Mouse (Mus musculus) G1E (cell line): ENCODE data around the gene Kif2a. TPM values are rescaled to one million over a fixed set of nuclear protein-coding genes. Genes with fewer than 3 reads are reported as not detected.
A peak's percentile ranks its signal among the peaks of the same experiment; 100 is the strongest.

Source experiments
- ATAC-seq: 2 replicates; pipeline ENCODE4 v1.8.0; 2016; ENCODE audit warnings: mild to moderate bottlenecking; ENCODE audit not compliant: insufficient number of reproducible peaks, poor library complexity, low FRiP score, severe bottlenecking; ENCODE audit errors: extremely low read depth
- DNase-seq: peaks from one replicate; pipeline ENCODE4 v3.0.0; 2012; ENCODE audit warnings: low spot score
- H3K27me3 ChIP-seq: 2 replicates; pipeline ENCODE4 v1.6.1; 2012; ENCODE audit warnings: mild to moderate bottlenecking, low read length, inconsistent platforms; ENCODE audit not compliant: insufficient read depth
- H3K36me3 ChIP-seq: replicated peaks from 2 replicates; pipeline ENCODE3; 2012; ENCODE audit warnings: mild to moderate bottlenecking, inconsistent platforms
- H3K4me1 ChIP-seq: 2 replicates; pipeline ENCODE4 v1.6.1; 2012; ENCODE audit warnings: low read depth, low read length, inconsistent platforms, mixed read lengths; ENCODE audit not compliant: insufficient read depth
- H3K4me3 ChIP-seq: 2 replicates; pipeline ENCODE4 v1.5.1; 2012; ENCODE audit warnings: low read depth, mild to moderate bottlenecking, inconsistent platforms, low read length, moderate library complexity, mixed read lengths
- H3K9me3 ChIP-seq: replicated peaks from 2 replicates; pipeline ENCODE4 v1.6.1; 2012; ENCODE audit warnings: inconsistent platforms
- CTCF ChIP-seq: IDR thresholded peaks from 2 replicates; pipeline ENCODE4 v1.5.1; 2012; ENCODE audit warnings: low read depth, low read length, inconsistent platforms, mixed read lengths
- GATA1 ChIP-seq: IDR thresholded peaks from 2 replicates; pipeline ENCODE4 v1.6.1; 2012; ENCODE audit warnings: borderline replicate concordance, low read length, inconsistent platforms, mixed read lengths
- GATA2 ChIP-seq: IDR thresholded peaks from 2 replicates; pipeline ENCODE4 v1.6.1; 2012; ENCODE audit warnings: low read depth, low read length, inconsistent platforms, borderline replicate concordance
- POLR2AphosphoS5 ChIP-seq: IDR thresholded peaks from 2 replicates; pipeline ENCODE4 v1.6.1; 2012; ENCODE audit warnings: low read depth, low read length, inconsistent platforms; ENCODE audit not compliant: insufficient replicate concordance
- TAL1 ChIP-seq: conservative IDR thresholded peaks from 2 replicates; pipeline ENCODE4 v1.6.1; 2012; ENCODE audit warnings: low read depth, low read length, inconsistent platforms, mixed read lengths
- polyA plus RNA-seq: library from polyadenylated mRNA; stranded (reverse); fragments of >175 nt; gene quantifications from 2 replicates; pipeline ENCODE4 v1.2.3, GENCODE M21; 2012
- total RNA-seq, 2 experiments: library from RNA; stranded (forward) in 1 of 2; stranded (reverse) in 1 of 2; fragments of 200-1000 nt in 1 of 2; fragments of >200 nt in 1 of 2; fragmentation: Nextera tagmentation in 1 of 2; gene quantifications; 2 replicates each; pipeline ENCODE4 v1.2.3; 2014 to 2017

Gene Kif2a
- total RNA-seq (2014; fragmentation: Nextera tagmentation) (167 and 186 TPM in 2 replicates), total RNA-seq (2017) (36.8 and 40.2 TPM in 2 replicates), polyA plus RNA-seq (31.7 and 34.2 TPM in 2 replicates)

DNA sequence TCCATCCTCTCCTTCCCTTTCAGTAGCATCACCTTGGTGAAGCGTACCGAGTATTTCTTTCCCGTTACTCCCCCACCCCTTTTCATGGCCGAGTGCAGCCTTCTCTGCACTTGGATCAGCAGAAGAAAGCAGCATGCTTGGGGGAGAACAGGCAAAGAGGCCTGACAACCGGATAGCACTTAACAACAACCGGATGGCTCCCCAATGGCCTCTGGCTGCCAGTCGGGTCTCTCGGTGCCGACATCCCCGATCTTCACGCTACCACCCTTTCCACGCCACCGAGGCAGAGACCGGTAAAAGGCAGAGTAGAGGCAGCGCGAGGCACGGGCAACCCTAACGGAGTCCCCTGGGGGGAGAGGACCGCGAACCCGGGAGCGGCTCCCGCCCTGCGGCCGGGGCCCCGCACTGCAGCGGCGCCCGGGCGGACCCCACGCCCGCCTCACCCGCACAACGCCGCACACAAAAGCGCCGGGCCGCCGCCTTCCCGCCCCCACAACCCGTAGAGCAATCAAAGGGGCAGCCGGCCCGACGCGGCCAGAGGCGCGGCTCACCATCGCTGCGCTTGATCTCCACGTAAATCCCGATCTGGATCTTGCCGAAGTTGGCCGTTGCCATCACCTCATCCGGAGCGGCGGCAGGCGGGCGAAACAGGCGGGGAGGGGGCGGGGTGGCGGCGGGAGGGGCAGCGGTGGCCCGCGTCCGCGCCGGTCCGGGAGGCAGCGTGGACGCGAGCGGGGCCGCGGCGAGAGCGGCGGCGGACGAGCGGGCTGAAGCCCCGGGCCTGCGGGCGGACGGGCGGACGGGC lies at the start of gene Kif2a:
TSS of gene Kif2a (minus strand) at position 666 of the 805 bp plus-strand sequence.
- TF ChIP-seq CTCF, result no peak
- TF ChIP-seq GATA1, result no peak
- no peak for TF ChIP-seq TAL1
- peak; percentile 32 for DNase-seq
- H3K4me1 ChIP-seq, result peaks cover 60% of the 10 kb centered on the region
- H3K36me3 ChIP-seq, result peaks cover 22% of the 10 kb centered on the region
- peak within 1 kb of the TSS; percentile 94 for H3K4me3 ChIP-seq
- 0 out of 2 replicates have a peak, but pooled peaks have one; percentile 15 for ATAC-seq
- no peaks in the 10 kb centered on the region for H3K27me3 ChIP-seq
- H3K9me3 ChIP-seq, result peaks cover 6% of the 10 kb centered on the region

DNA sequence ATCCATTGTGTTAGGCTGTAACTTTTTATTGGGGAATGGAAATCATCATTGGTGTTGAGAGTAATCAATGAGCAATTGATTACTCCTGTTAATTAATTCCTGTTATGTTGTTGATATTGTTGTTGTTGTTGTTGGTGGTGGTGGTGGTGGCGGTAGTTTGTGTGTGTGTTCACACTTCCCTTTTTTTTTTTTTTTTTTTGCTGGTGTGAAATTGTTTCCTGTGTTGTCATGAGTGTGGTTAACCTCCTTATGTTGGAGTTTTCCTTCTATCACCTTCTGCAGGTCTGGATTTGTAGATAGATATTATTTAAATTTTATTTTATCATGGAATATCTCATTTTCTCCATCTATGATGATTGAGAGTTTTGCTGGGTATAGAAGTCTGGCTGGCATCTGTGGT lies 47.1 kb upstream of the Kif2a start:
- TF ChIP-seq POLR2AphosphoS5 (no peak), GATA1 (no peak), CTCF (no peak), GATA2 (no peak), TAL1 (no peak)
- DNase-seq (no peak), ATAC-seq (no peak)
- no peaks in the 10 kb centered on the region for H3K27me3 ChIP-seq
- no peak overlapping the region for H3K4me3 ChIP-seq
- peaks cover 53% of the 10 kb centered on the region for H3K4me1 ChIP-seq
- H3K36me3 ChIP-seq, result peaks cover 6% of the 10 kb centered on the region
- H3K9me3 ChIP-seq, result 0 out of 2 replicates have a peak, but pooled peaks cover 3% of the 10 kb centered on the region

DNA sequence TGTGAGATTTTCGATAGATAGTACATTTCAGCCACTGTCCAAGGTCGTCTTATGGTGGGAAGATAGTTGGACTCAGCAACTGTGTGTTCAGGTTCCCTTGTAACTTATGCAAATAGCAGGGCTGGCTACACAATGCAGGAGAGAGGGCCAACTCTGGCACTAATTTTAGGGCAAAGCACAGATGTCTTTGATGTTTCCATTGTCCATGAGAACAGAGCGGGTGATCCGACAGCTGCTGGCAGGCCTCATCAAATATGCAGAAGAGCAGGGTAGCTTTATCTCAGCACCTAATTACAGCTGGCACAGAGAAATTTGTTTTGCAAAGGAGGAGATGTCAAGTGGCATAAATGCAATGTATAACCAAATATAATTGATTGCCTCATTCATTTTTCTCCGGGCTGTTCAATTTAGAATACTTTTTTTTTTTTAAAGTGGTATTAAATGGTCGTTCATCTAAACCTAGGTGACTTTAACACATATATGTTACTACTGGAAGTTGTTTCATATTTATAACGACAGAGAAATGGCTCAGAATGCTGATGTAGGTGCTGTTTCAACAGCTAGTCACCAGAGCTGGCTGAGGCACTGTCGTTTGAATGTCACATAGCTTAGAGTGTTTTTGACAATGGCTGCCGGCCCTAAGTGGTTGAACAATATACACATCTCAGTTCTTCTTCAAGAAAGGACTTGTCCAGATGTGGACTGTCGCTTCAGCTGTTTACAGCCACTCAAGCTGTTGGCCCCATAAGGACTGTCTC lies 43.4 kb upstream of the Kif2a start:
- TF ChIP-seq GATA2 (no peak), POLR2AphosphoS5 (no peak), GATA1 (no peak), CTCF (no peak), TAL1 (no peak)
- ATAC-seq (no peak), DNase-seq (no peak)
- Histone ChIP-seq H3K4me3 (peak overlapping the region; percentile 47; the same call in 1 of the 2 replicates), H3K4me1 (peaks cover 40% of the 10 kb centered on the region), H3K9me3 (no peaks in the 10 kb centered on the region), H3K27me3 (no peaks in the 10 kb centered on the region), H3K36me3 (no peaks in the 10 kb centered on the region)

DNA sequence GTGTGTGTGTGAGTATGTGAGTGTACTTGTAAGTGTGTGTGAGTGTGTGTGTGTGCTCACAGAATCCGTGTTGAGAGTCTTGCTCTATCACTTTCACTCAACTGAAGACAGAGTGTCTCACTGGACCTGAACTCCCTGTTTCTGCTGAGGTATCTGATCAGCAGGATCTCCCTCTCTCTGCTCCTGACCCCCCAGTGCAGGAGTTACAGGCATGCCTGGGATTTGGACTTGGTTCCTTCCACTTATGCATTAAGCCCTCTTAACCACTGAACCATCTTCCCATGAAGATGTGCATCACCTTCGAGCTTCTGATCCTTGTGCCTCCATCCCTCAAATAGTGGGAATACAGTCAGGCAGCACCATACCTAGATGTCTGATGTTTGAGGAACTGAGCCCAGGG lies 42.3 kb upstream of the Kif2a start:
- no peak for DNase-seq
- no peaks in the 10 kb centered on the region for H3K9me3 ChIP-seq
- no peaks in the 10 kb centered on the region for H3K27me3 ChIP-seq
- TF ChIP-seq TAL1 (no peak), CTCF (no peak), POLR2AphosphoS5 (no peak), GATA1 (no peak), GATA2 (no peak)
- H3K36me3 ChIP-seq, result no peaks in the 10 kb centered on the region
- ATAC-seq, result no peak
- H3K4me1 ChIP-seq, result peaks cover 48% of the 10 kb centered on the region
- peak overlapping the region; percentile 64 for H3K4me3 ChIP-seq

DNA sequence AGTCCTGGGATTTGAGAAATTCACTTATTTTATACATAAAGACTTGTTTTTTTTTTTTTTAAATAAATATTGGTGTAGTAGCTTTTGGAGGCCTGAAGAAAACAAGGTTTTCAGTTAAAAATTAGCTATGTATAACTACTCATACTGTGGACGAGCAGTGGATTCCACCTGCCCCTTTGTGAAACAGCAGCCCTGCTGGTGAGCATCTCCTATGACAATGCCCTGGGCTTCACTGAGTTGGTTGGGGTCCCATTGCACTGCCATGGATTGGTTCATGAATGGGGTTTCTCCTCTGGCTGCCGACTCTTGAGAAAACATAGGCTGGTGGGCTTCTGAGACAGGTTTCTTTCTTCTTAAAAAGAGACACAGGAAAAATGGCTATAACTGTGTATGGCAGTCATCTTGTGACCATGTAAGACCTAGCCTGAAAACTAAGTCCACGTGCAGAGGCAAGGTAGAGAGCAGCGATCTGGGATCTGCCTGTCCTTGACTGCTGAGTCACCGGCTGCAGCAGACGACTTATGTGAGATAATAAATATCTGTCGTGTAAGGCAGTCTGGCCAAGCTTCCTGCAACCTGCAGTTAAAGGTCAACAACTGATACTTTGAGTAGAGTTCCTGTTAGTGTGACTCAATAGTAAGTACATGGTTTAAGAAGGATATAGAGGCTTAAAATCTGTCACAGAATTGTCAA lies 41.3 kb upstream of the Kif2a start:
- peak; percentile 43 for DNase-seq

DNA sequence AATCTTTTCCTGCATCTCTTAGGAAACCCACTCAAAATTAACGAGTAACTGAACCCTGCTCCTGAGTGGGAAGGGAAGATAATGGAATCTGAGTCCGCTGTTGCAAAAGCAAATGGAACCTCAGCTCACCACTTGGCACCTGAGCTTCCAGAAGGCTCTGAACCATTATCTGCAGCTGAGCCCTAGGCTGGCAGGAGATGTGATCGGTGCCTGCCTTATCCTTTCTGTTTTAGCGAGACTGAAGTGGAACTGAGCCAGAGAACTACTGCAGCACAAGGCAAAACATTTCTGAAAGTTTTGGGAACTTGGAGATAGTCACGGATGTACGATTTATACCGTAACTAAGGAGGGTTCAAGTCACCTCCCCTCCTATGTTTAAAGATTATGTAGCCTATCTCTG lies 38.2 kb upstream of the Kif2a start:
- Histone ChIP-seq H3K4me1 (peaks cover 45% of the 10 kb centered on the region), H3K4me3 (no peak overlapping the region), H3K36me3 (no peaks in the 10 kb centered on the region), H3K27me3 (no peaks in the 10 kb centered on the region), H3K9me3 (no peaks in the 10 kb centered on the region)
- no peak for ATAC-seq
- no peak for TF ChIP-seq GATA2
- no peak for TF ChIP-seq CTCF
- no peak for TF ChIP-seq GATA1
- TF ChIP-seq POLR2AphosphoS5, result no peak
- no peak for TF ChIP-seq TAL1
- no peak for DNase-seq

More for the DNA sequence above, 41.3 kb upstream of the Kif2a start:
- H3K36me3 ChIP-seq, result no peaks in the 10 kb centered on the region
- H3K27me3 ChIP-seq, result no peaks in the 10 kb centered on the region
- TF ChIP-seq TAL1, result peak; percentile 86
- no peak for TF ChIP-seq CTCF
- no peaks in the 10 kb centered on the region for H3K9me3 ChIP-seq
- peak; percentile 93 for ATAC-seq
- H3K4me3 ChIP-seq, result peak overlapping the region; percentile 33; the same call in 1 of the 2 replicates
- H3K4me1 ChIP-seq, result peaks cover 45% of the 10 kb centered on the region
